Mouse (Mus musculus) gastrocnemius, adult 2 months (tissue): Measurements from ENCODE around the gene Btnl10. TPM values are rescaled to one million over a fixed set of nuclear protein-coding genes. Genes with fewer than 3 reads are reported as not detected.
A peak's percentile ranks its signal among the peaks of the same experiment; 100 is the strongest.

Experiments used
- DNase-seq: peaks from one replicate; pipeline ENCODE4 v3.0.0; 2022
- H3K27ac ChIP-seq: fragments of 200-600 bp; 2 replicates; pipeline ENCODE4 v1.8.1; 2022; ENCODE audit warnings: mild to moderate bottlenecking
- H3K4me3 ChIP-seq: fragments of 200-600 bp; 2 replicates; pipeline ENCODE4 v1.8.1; 2022; ENCODE audit warnings: mild to moderate bottlenecking, moderate library complexity
- CTCF ChIP-seq: fragments of 200-600 bp; IDR thresholded peaks from 2 replicates; pipeline ENCODE4 v1.8.1; 2022; ENCODE audit warnings: antibody characterized with exemption, mild to moderate bottlenecking, moderate library complexity
- intact Hi-C: fragments of 180-260 bp; cut with DNase I; formaldehyde crosslinking; loops from one replicate; pipeline ENCODE4 v1.15.1; 2025
- total RNA-seq, 2 experiments: library from RNA; stranded (reverse); gene quantifications; 2 replicates each; pipeline ENCODE4 v1.2.3; 2021

Gene Btnl10
- total RNA-seq, 2 experiments from 2014 or later, result not detected

DNA sequence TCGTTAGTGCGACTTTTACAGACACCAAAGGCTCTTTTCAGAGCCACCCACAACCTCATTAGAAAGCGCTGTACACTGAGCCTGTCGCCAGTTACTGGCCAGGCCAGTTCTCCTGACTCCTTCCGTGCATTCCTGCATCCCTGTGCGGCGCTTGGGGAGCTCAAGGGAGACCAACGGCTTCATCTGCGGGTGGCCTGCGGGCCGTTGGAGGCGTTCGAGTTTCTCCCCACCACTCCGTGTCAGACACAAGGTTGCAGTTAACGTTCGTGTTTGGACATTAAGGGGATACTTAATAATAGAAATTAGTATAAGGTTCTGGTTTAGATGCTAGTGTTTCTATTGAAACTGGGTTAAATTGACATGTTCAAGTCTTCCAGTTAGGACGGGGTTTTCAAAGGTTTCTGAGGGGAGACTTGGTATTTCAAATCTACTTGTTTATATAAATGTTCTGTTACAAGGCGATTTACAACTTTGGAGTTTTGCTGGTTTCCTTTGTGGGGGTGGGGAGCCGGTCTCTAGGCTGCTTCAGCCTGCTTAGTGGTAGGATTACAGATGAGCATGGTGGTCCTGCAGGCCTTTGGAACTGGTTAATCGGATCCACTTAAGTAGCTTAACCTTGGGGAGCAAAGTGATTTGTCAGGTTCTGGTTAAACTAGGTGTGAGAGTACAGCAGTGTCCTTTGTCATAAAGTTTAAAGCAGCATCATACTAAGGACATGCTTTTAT is 37.6 kb downstream of the Btnl10 start:
- Histone ChIP-seq H3K4me3 (peak overlapping the region; percentile 97), H3K27ac (peak overlapping the region; percentile 99)
- no peak for DNase-seq
- intact Hi-C loops, result loop anchor here (1.0 kb wide), 1 partner anchor 27 kb away; no protein-coding TSS in a partner anchor
- TF ChIP-seq CTCF, result peak; percentile 30; the same call in 1 of the 2 replicates

DNA sequence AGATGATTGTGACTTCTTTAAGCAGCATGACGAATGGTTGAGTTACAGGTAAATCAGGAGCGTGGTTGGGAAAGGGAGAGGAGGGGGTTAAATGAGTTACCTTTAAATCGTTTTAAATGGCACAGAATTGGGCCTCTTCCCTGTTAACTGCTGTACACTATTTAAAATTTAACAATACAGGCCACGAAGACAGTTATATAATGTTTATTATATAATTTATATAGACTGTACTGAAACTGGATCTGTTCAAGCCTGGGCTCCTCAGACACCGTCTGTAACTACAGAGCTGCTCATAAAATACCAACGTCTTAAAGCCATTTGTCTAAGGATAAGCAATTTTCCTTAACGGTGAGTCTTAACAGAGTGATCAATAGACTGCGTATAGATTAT is 38.2 kb downstream of the Btnl10 start:
- intact Hi-C loops, result loop anchor here (1.0 kb wide), 1 partner anchor 28 kb away; no protein-coding TSS in a partner anchor
- no peak for DNase-seq
- TF ChIP-seq CTCF, result no peak
- H3K4me3 ChIP-seq, result peak overlapping the region; percentile 97
- peak overlapping the region; percentile 99 for H3K27ac ChIP-seq

DNA sequence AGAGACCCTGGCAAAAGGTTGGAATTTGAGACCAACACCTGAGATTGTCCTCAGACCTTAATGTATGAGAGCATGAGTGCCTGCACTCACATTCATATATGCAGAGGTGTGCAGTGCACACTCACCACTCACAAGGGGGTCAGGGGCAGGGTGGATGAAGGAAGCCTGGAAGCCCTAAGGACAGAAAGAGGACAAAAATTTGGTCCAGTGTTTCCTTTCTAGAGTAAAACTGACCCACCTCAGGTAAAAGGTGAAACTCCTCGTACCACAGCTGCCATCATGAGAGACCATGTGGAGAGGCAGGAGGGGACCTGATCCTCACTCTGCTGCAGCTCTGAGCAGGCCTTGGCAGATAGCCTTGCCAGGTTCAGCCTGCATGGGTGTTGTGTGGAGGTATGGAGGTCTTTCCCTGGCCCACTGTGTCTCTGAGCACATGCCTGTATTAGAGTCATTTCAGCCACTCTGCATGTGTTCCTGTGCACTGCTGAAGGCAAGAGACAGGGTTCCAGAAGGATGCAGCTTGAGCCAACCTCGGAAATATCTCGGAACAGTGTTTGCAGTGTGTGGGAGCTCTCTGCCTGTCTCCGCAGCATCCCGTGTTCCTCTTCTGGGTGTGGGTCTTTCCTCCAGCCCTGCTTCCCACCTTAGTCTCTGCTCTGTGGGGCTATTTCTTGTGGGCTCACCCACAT is 39.7 kb downstream of the Btnl10 start:
- Histone ChIP-seq H3K4me3 (peak overlapping the region; percentile 97; the same call in 1 of the 2 replicates), H3K27ac (no peak overlapping the region)
- DNase-seq, result no peak
- TF ChIP-seq CTCF, result no peak
- intact Hi-C loops, result no loop called here

DNA sequence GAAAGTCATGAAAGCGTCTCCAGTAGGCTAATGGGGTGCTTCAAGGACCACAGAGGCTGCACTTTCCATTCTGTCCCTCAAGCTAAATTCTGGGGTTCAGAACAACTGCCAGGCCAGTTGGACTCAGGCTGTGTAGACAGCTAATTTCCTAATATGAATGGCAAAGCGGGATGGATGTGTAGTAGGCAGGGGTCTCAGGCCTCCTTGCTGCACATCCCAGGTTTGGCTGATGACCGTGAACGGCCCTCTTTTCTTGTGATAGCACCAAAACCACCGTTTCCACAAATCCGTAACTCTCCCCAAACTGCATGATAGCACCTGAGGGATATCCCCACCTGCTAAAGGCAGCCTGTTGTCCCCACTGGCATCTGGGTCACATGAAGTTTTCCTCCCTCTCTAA is 40.8 kb downstream of the Btnl10 start:
- TF ChIP-seq CTCF, result no peak
- H3K4me3 ChIP-seq, result no peak overlapping the region
- no peak for DNase-seq
- no peak overlapping the region for H3K27ac ChIP-seq
- intact Hi-C loops, result no loop called here

DNA sequence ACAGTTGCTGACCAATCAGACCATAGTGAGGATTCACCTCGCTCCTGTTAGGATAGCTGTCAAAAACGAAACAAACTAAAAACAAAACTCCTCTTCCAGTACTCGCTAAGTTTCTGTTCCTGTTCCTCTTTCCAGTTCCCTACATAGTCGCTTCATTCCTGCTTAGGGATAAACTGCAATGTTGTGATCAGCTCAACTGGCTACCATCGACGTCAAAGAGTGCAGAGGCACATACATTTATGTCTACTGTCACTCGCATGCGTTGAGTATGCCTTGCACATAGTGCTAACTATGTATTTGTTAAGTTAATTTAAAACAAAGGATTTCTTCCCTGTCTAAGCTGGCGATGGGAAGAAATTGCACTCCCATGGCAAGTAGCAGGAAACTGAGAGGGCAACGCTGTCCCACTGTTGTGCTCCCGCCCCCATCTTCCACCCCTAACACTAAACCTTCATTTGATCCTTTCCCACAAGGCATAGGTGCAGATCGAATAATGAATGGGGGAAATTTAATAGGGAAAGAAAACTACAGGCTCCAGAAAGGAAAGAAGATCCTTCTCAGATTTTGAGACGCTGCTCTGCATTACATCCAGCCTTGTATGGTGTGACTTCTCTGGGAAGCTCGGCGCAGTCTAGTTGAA is 41.6 kb downstream of the Btnl10 start:
- no peak for DNase-seq
- intact Hi-C loops, result no loop called here
- H3K4me3 ChIP-seq, result peak overlapping the region; percentile 74
- no peak for TF ChIP-seq CTCF
- peak overlapping the region; percentile 58 for H3K27ac ChIP-seq

DNA sequence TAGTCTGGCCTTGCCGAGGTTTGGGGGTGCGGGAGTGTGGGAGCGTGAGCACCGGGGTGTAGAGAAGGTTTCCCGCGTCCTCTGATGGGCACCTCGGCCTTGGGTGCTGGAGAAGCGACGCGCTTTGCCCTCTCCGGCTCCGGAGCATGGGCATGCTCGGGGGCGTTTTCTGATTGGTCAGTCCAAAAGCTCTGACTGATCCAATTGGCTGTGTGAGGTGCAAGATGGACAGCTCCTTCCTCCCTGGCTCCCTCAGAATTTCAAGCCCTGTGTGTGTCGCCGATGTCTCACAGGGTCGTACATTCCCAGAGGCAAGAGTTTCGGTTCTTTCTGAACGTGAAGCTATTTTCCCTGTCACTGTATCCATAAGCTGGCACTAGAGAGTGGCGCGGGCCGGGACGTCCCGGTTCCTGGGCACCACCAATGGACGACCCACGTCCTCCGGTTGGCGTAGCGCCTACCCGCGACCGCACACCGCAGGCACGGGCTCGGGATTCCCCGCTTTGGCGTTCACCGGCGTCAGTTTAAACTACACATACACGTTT is 42.3 kb downstream of the Btnl10 start:
- H3K27ac ChIP-seq, result peak overlapping the region; percentile 58
- peak; percentile 15; the same call in 1 of the 2 replicates for TF ChIP-seq CTCF
- intact Hi-C loops, result no loop called here
- peak; percentile 81 for DNase-seq
- H3K4me3 ChIP-seq, result peak overlapping the region; percentile 74

DNA sequence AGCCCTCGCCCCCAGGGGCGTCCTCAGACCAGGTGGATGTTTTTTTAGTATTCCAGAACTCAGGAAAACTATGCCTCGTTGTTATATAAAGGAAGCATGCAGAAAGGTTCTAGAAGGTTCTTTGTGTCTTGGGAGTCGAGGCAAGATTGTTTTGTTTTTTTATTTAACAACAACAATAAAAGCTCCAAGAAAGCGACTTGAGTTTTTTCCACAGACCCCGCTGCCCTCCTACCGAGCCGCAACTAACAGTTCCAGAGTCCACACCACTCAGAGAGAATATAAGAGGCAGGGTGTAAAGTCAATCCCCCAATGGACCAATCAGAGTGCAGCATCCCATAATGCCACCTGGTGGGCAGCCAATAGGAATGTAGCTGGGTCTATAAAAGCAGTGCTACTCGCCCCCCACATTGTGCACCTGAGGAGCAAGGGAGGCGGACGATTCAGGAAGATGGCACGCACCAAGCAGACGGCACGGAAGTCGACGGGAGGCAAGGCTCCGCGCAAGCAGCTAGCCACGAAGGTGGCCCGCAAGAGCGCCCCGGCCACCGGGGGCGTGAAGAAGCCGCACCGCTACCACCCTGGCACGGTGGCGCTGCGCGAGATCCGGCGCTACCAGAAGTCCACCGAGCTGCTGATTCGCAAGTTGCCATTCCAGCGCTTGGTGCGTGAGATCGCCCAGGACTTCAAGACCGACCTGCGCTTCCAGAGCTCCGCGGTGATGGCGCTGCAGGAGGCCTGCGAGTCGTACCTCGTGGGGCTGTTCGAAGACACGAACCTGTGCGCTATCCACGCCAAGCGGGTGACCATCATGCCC is 43.9 kb downstream of the Btnl10 start:
- intact Hi-C loops, result no loop called here
- no peak for TF ChIP-seq CTCF

DNA sequence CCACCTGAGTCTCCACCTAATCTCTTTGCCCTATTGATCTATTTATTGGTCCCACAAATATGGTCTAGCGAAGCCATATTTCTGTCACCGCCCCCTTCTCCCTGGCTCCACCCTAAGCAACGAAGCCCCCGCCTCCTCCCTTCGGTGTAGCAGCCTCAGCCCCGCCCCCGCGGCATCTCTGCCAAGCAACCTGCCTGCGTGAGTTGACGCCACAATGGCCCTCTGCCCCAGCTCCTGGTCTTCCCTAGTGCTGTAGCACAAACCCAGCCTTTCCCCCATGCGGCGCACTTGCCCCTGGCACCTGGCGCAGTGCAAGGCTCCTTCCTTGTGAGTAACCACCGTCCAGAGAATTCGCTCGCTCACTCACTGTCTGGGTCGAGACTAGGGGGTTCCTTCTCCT is 45.8 kb downstream of the Btnl10 start:
- no peak for DNase-seq
- Histone ChIP-seq H3K27ac (no peak overlapping the region), H3K4me3 (no peak overlapping the region)
- no peak for TF ChIP-seq CTCF
- intact Hi-C loops, result no loop called here

More for the DNA sequence above, 43.9 kb downstream of the Btnl10 start:
- DNase-seq, result no peak
- Histone ChIP-seq H3K4me3 (no peak overlapping the region), H3K27ac (no peak overlapping the region)

DNA sequence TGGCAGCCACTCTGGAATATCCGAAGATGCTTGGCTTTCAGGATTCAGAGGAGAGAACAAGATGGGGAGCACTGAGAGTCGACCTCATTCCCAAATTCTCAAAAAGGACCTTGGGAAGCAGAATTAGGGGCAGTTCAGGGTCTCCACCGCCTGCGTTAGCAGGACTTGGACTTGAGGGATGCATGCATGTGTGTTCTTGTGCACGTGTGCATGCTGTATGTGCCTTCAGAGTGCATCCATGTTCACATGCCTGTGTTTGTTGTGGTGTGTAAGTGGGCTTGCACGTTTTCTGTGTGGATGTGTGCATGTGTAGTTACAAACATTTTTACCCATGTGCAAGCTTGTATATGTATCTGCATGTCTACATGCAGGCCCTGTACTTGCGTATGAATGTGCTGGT is 46.5 kb downstream of the Btnl10 start:
- H3K4me3 ChIP-seq, result no peak overlapping the region
- no peak for TF ChIP-seq CTCF
- H3K27ac ChIP-seq, result no peak overlapping the region
- no peak for DNase-seq
- intact Hi-C loops, result no loop called here

DNA sequence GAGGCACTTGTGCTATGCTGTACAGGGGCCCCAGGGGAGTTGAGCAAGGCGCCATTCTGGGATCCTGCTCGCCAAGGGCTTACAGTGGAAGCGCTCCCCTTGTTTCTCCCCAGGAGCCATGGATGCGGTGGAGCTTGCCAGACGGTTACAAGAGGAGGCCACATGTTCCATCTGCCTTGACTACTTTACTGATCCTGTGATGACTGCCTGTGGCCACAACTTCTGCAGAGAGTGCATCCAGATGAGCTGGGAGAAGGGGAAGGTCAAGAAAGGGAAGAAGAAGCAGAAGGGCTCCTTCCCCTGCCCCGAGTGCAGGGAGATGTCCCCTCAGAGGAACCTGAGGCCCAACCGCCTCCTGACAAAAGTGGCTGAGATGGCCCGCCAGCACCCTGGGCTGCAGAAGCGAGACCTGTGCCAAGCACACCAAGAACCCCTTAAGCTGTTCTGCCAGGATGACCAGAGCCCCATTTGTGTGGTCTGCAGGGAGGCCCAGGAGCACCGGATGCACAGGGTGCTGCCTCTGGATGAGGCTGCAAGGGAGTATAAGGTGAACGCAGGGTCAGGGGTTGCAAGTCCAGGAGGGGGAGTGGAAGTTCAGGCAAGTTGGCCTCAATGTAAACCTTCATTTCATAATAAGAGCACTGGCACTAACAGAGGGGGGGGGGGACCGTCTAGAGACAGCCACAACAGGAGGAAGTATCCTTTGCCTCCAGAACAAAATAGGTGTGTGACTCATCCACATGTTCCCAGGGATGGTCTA is 47.5 kb downstream of the Btnl10 start:
- intact Hi-C loops, result no loop called here
- H3K4me3 ChIP-seq, result no peak overlapping the region
- DNase-seq, result no peak
- TF ChIP-seq CTCF, result no peak
- H3K27ac ChIP-seq, result no peak overlapping the region

DNA sequence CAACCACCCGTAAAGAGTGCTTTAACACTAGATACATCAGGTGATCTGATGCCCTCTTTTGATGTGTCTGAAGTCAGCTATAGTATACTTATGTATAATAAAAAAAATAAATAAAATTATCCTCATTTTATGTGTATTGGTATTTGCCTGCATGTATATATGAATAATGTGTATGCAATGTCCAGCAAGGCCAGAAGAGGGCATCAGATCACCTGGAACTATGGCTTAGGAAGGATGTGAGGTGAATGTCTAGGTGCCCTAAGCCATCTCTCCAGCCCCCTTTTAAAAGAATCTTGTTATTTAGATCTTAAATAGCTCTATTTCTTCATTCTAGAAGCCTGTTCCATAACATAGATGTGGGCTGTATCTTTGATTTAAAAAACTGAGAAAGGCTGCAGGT is 49.6 kb downstream of the Btnl10 start:
- Histone ChIP-seq H3K27ac (no peak overlapping the region), H3K4me3 (no peak overlapping the region)
- peak; percentile 70 for TF ChIP-seq CTCF
- DNase-seq, result no peak
- intact Hi-C loops, result no loop called here
